Mouse (Mus musculus) brain, embryonic 14.5 days (tissue): ENCODE data around the gene Ifitm7. TPM values are rescaled to one million over a fixed set of nuclear protein-coding genes. Genes with fewer than 3 reads are reported as not detected.
A peak's percentile ranks its signal among the peaks of the same experiment; 100 is the strongest.
"Not testable (repeated sequence)": the region's sequence is repeated elsewhere in the genome, so short reads cannot be mapped to it uniquely, and the experiment has no call there.

ENCODE experiments used
- DNase-seq: peaks from one replicate; pipeline ENCODE4 v3.0.0-alpha.2; 2011; ENCODE audit warnings: low read depth
- CTCF ChIP-seq: fragments of 200-500 bp; IDR thresholded peaks from 2 replicates; pipeline ENCODE4 v1.5.1; 2012; ENCODE audit warnings: inconsistent platforms, mild to moderate bottlenecking, moderate library complexity, borderline replicate concordance; ENCODE audit not compliant: insufficient read depth, insufficient read length; ENCODE audit errors: extremely low read depth
- POLR2A ChIP-seq: fragments of 200-500 bp; IDR thresholded peaks from 2 replicates; pipeline ENCODE4 v1.6.1; 2012; ENCODE audit warnings: mild to moderate bottlenecking, inconsistent platforms, borderline replicate concordance; ENCODE audit not compliant: poor library complexity, insufficient read depth, insufficient read length, severe bottlenecking; ENCODE audit errors: extremely low read depth
- polyA plus RNA-seq: library from polyadenylated mRNA; depleted of rRNA; stranded (reverse); fragments of >200 nt; gene quantifications from 2 replicates; pipeline ENCODE4 v1.2.3, GENCODE M21; 2012

The Ifitm7 gene
- polyA plus RNA-seq, 1 experiment: 1.6 TPM

DNA sequence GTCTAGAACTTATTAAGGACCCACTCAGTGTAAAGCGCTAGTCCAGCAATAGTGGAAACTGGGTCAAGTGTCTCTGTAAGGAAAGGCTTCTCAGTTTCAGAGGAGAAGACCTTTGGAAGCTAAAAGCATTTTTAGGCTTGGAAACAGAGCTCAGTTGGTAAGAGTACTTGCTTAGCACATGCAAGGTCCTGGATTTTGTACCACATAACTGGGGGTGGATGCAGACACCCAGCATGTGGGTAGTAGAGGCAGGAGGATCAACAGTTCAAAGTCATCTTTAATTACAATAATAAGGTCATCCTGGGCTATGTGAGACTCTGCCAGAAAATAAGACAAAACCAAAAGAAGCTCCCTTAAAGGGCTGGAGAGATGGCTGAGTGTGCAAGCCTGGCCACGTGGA is 21.4 kb upstream of the Ifitm7 start:
- TF ChIP-seq CTCF: no peak
- no peak for TF ChIP-seq POLR2A
- no peak for DNase-seq

DNA sequence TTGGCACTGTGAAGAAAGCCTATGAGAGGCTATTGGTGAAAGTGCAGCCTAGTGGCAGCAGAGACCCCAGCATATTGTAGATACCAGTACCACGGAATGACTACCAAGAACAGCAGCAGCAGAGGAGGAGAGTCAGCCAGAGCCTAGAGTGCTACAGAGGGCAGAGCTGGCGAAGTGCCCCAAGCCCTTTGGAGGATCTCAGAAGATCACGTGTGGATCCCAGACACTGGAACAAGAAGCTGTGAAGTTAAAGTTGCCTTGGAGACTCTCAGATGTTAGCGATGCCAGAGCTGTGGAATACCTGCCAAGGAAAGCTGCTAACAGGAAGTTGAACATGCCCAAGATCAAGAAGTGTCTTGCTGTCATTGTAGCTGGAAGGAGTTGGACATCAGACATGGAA is 18.6 kb upstream of the Ifitm7 start:
- TF ChIP-seq CTCF (no peak), POLR2A (no peak)
- DNase-seq: no peak

DNA sequence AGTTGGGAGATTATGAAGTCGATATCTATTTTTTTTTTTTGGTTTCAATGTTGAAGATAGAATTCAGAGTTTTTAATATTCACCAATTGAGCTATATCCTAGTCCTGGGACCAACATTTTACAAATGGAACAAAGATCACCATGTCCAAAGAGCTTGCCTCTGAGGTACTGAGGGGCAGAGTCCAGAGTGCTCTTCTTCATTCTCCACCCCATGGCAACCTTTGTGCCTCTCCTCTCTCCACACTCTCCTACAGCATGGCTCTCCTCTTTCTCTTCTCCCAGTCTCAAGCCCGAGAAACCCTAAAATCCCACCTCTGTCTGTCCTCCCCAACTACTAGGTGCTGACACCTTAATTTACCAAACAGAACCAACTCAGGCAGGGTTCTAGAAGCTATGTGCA is 18.0 kb upstream of the Ifitm7 start:
- TF ChIP-seq CTCF (no peak), POLR2A (no peak)
- no peak for DNase-seq

DNA sequence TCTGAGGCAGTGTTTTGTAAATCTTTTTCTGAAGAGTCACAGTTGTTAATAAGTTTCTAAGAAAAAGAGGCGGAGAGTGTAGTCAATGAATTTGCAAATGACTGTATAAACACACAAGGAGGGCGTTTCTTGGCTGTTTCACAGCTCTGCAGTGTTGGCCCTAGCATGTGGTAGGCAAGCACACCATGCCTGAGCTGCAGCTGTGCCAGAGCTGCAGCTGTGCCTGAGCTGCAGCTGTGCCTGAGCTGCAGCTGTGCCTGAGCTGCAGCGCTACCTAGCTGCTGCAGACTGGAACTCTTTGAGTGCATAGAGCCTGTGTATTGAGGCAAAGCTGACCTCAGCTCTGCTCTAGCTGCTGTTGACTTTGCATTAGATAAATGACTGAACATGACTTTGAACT is 17.5 kb upstream of the Ifitm7 start:
- TF ChIP-seq CTCF (peak; percentile 28; the same call in 1 of the 2 replicates), POLR2A (no peak)
- peak; percentile 45 for DNase-seq

DNA sequence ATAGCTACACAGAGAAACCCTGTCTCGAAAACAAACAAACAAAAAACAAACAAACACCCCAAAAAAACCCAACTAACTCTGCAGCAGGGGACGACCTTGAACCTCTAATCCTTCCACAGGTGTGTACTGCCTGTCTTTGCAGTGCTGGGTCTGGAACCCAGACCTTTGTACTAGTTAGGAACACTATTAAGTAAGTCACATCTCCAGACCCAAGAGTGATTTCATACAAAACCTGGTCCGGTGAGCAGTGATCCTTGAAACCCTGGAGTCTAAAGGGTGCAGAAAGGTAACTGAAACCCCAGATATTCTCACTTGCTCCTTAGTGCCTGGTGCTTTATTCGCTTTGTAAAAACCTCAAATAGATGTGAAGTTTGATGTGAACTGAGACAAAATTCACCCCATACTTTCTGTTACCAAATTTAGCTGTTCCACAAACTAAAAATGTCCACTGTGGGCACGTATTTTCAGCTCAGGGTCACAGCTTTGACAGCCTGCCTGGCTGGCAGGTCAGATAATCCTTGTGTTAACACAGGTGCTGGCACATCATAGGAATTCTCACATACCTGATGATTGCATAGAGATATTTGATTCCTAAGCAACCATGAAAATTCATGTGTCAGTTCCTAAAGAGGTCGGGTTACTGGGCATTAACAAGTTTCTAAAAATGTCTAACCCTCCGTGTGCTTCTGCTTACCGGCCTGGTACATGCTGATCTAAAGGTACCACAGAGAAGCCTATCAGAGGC is 16.9 kb upstream of the Ifitm7 start:
- DNase-seq: no peak
- no peak for TF ChIP-seq POLR2A

DNA sequence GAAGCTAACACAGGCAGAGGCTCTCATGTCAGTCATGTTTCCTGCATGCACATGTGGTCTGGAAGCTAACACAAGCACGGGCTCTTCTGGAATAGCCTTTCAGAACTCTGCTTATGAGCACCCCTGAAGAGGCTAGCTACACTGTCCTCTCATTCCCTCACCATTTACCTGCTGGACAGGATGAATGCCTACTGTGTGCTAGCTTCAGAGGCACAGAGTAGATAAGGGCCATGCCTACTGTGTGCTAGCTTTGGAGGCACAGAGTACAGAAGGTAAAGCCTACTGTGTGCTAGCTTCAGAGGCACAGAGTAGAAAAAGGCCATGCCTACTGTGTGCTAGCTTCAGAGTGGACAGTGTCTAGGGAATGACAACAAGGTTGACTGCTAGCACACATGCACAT is 7.8 kb upstream of the Ifitm7 start:
- TF ChIP-seq POLR2A (no peak), CTCF (no peak)
- DNase-seq: no peak

DNA sequence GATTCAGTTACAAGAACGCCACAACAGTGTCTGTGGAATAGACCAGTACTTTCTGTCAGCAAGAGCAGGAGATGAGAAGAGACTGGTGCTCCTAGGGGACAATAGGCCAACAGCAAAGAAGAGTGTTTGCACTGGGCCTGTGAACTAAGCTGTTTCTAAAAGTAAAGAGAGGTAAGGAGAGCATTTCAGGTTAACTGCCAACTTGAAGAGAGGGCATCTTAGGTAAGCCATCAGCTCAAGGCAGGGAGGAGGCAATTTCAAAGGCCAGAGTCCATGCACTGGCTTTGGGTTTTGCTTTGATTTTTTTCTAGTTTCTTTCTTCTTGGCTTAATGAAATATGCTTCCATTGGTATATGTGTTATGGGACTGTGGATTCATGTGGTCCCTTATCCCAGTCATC is 7.4 kb upstream of the Ifitm7 start:
- no peak for DNase-seq
- TF ChIP-seq POLR2A (no peak), CTCF (no peak)

DNA sequence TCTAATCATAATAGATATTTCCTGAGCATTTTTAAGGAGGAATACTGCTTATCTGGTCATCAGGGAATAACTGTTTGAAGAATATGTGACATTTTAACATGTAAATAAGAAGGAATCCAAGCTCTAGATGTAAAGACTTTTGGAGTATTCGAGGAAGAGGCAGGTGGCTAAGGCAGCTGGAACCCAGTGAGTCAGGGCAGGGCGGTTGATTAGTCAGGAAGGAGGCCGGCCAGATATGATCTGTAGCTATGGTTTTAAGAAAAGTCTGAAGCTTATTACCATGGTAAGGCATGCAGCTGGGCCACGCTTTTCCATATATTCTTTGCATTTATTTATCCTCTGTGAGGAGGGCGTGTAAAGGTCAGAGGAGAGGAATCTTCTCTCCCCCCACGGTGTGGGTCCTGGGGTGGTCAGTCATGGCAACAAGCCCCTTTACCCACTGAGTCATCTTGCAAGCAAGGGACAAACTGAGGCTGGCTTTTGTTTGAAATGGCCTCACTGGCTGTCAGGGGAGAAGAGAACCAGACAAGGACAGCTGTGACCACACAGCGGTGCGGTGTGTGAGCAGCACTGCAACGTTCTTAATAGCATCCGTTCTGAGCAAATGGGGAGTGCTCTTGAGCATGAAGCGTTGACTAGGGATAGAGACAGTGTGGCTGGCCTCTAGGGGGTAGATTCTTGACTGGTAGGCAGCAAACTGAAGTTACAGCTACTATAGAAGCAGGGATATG is 6.0 kb upstream of the Ifitm7 start:
- no peak for DNase-seq

DNA sequence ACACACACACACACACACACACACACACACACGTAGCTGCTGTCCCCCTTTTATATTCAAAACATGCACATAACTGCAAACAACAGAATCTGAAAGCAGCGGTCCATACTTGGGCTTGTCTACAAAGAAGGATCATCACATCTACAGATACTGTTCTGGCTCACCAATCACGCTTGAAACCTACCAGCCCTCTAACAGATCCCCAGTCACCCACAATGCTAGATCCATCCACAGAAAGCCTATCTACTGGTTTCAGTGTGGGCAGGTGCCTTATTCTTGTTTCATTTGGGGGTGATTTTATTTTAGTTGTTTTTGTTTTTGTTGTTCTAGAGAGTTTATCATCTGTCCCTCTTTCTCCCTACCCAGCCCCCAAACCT is 503 bp downstream of the Ifitm7 start:
- TF ChIP-seq POLR2A: no peak
- TF ChIP-seq CTCF: no peak
- no peak for DNase-seq

More for the DNA sequence above, 6.0 kb upstream of the Ifitm7 start:
- TF ChIP-seq CTCF: no peak
- TF ChIP-seq POLR2A: no peak

DNA sequence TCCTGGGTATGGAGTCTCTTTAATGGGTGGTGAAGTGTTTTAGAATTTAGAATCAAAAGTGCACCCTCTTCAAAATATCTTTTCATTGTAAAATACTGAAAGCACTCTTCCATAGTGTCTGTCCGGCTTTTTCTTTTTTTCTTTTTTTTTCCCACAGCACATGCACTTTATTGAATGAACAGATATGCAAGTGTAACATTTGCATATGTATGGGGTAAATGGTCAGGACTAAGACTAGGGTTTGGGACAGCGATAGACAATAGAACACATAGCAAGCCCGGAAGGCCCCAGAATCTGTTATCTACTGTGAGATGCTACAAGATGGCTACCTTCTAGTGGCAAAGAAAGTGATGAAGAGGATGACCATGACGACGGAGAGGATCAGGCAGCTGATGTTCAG is 3.5 kb downstream of the Ifitm7 start:
- TF ChIP-seq POLR2A: no peak
- no peak for TF ChIP-seq CTCF
- no peak for DNase-seq

DNA sequence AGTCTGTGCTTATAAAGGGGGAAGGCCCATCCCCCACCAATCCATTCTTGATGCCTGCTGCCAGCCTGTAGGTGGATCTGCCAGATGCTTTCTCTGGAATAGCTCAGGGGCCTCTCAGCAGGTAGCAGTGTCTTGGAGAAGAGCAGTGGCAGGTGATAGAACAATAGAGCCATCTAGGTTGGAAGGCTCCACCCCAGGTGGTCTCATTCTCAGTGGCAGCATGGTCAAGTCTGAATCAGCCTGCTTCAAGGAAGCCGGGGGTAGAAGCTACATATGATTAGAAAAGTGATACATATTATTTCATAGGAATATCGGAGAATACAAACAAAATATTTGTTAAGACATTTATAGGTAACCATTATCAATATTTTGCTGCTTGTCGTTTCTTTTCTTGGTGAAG is 5.0 kb downstream of the Ifitm7 start:
- not testable (repeated sequence) for DNase-seq

DNA sequence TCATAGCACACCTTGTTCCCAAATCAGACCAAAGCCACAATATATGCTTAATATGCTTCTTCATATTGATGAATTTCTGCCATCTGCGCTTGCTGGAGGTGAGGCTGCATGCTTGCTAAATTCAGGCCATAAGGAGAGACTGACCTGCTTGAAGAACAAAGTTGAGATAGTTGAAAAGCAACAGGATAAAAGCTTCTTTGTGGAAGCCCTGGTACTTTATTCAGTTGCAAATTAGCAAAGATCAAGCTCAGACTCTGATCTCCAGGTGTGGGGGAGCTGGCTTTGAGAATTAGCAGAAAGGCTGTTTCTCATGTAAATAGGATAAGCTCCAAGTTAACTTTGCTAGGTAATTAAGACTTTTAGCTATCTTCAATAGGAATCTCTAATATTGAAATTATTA is 9.7 kb downstream of the Ifitm7 start:
- not testable (repeated sequence) for DNase-seq

DNA sequence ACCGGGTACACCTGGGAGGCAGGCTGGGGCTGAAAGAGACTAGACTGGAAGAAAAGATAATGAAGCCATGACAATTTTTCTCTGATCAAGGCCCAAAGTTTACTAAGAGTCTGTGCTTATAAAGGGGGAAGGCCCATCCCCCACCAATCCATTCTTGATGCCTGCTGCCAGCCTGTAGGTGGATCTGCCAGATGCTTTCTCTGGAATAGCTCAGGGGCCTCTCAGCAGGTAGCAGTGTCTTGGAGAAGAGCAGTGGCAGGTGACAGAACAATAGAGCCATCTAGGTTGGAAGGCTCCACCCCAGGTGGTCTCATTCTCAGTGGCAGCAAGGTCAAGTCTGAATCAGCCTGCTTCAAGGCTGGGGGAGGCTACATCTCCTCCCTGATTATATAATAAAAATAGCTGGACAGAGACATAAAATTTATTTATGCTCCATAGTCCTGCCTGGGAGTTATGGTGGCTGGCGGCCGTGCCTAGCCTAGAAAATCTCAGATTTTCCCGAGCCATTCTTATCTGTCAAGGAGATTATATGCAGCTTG is 10.3 kb downstream of the Ifitm7 start:
- not testable (repeated sequence) for DNase-seq
